Mouse (Mus musculus) heart, postnatal 0 days (tissue): ENCODE data around the gene Ube3a.

Experiments used
- CTCF ChIP-seq: IDR thresholded peaks from 2 replicates; pipeline ENCODE4 v1.5.1; 2016; ENCODE audit warnings: antibody characterized with exemption, control low read depth, low read depth
- EP300 ChIP-seq: IDR thresholded peaks from 2 replicates; pipeline ENCODE4 v1.6.1; 2016; ENCODE audit warnings: antibody characterized with exemption, low read depth

DNA sequence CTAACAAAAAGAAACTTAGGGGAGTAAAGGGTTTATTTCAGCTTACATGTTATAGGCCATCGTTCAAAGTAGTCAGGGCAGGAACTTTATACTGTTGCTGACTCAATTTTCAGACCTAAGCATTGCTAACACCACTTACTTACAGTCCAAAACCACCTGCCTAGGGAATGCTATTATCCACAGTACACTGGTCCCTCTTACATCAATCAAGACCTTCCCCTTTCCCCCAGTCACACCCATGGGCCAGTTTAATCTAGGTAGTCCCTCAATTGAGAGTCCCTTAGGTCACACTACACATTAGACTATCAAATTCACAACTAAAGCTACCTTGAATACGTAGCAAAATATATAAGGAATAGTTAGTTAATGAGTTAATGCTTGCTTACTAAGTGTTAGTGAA lies 24.8 kb downstream of the Ube3a start:
- TF ChIP-seq CTCF (no peak), EP300 (no peak)
